Mouse (Mus musculus): ENCODE results near the gene Rnf167.

GRCm38 (mm10) chr11:70626877-70627276 lies 20.2 kb upstream of the Rnf167 start:
- TF ChIP-seq CTCF (IDR thresholded peaks at IDR 0.05; ENCODE audit: control insufficient read depth, insufficient read depth, insufficient read length) (no peak), MYOD1 (IDR thresholded peaks at IDR 0.05; ENCODE audit: control insufficient read depth, insufficient read length, low read depth) (no peak), MAX (IDR thresholded peaks at IDR 0.05) (no peak), USF1 (IDR thresholded peaks at IDR 0.05; ENCODE audit: low read depth) (no peak)
